Mouse (Mus musculus) stomach, embryonic 15.5 days (tissue): ENCODE measurements around the gene Klhdc3. TPM values are rescaled to one million over a fixed set of nuclear protein-coding genes. Genes with fewer than 3 reads are reported as not detected.

ENCODE experiments used
- ATAC-seq: fragments of 200-750 bp; cut with Nextera tagmentation; 2 replicates; pipeline ENCODE4 v1.8.0; 2017; ENCODE audit warnings: low read depth, moderate number of reproducible peaks, moderate TSS enrichment; ENCODE audit not compliant: insufficient read depth, low FRiP score
- H3K27ac ChIP-seq: fragments of 300-500 bp; sonication (generic); 2 replicates; pipeline ENCODE4 v1.5.1; 2015; ENCODE audit warnings: mild to moderate bottlenecking, inconsistent platforms
- H3K27me3 ChIP-seq: fragments of 300-500 bp; sonication (generic); replicated peaks from 2 replicates; pipeline ENCODE4 v1.6.1; 2015; ENCODE audit warnings: inconsistent platforms
- H3K36me3 ChIP-seq: fragments of 300-500 bp; sonication (generic); 2 replicates; pipeline ENCODE4 v1.6.1; 2015; ENCODE audit warnings: inconsistent platforms
- H3K4me1 ChIP-seq: fragments of 300-500 bp; sonication (generic); 2 replicates; pipeline ENCODE4 v1.6.1; 2015; ENCODE audit warnings: inconsistent platforms
- H3K4me2 ChIP-seq: fragments of 300-500 bp; sonication (generic); 2 replicates; pipeline ENCODE4 v1.6.1; 2015; ENCODE audit warnings: mild to moderate bottlenecking, inconsistent platforms
- H3K4me3 ChIP-seq: fragments of 300-500 bp; sonication (generic); replicated peaks from 2 replicates; pipeline ENCODE4 v1.5.1; 2015; ENCODE audit warnings: inconsistent platforms
- H3K9ac ChIP-seq: fragments of 300-500 bp; sonication (generic); 2 replicates; pipeline ENCODE4 v1.6.1; 2015; ENCODE audit warnings: inconsistent platforms
- H3K9me3 ChIP-seq: fragments of 300-500 bp; sonication (generic); 2 replicates; pipeline ENCODE4 v1.6.1; 2016; ENCODE audit warnings: inconsistent platforms
- WGBS: fragments of 180-500 bp; shearing (Covaris S2); methylation state at CpG from one replicate; pipeline ENCODE4 v1.1.7; 2015; 5-methylcytosine and 5-hydroxymethylcytosine counted together
- polyA plus RNA-seq: library from polyadenylated mRNA; unstranded; fragments of >200 nt; fragmentation: Nextera tagmentation; extraction: Ambion mirVana; gene quantifications from 2 replicates; pipeline ENCODE4 v1.2.1, GENCODE M21; 2015

Klhdc3 gene
- polyA plus RNA-seq, 1 experiment from 2014 or later, result 102 TPM

DNA sequence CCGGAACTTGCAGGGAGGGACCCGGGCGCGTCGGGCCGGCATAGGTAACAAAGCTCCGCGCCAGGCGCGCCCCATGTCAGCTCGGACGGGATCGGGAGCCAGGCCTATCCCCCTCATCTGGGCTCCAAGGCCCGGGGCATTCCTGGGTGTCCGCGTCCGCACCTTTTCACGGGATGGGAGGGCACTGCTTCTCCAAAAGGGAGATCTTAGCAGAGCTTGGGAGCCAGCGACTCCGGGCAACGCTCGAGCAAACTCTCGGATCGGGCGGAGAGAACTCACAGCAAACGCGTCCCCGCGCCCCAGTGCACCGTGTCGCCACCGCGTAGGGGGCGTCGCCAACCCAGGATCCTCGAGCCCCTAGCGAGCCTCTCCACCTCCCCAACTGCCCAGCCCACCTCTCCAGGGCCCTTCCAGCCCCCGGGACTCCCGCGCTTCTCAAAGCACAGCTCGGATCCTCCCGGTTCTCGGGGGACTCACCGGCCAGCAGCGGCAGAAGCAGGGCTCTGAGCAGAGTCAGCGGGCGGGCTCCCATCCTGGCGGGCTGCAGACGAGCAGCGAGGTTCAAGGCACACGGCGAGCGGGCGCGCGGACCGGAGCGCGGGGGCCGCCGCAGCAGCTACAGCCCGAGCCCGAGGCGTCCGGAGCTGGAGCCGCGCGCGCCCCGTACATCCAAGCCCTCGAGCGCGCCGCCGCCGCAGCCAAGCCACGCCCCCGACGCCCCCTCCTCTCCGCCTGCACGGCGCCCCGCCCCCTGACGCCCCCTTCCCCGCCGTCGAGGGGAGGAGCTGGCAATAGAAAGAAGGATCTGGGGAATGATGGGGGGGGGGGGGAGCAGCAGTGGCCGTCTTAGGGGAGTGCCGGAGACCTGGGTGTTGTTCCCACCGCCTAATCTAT, 51.7 kb downstream of the Klhdc3 start, which contains the start of gene Ptk7:
TSS of gene Ptk7 (minus strand) at position 714 of the 894 bp plus-strand sequence.
- Histone ChIP-seq H3K27me3 (no peaks in the 10 kb centered on the region), H3K9ac (peak within 1 kb of the TSS; percentile 97), H3K36me3 (peaks cover 11% of the 10 kb centered on the region), H3K4me1 (peaks cover 55% of the 10 kb centered on the region), H3K4me3 (peak within 1 kb of the TSS; percentile 89), H3K27ac (peak within 1 kb of the TSS; percentile 96), H3K9me3 (no peaks in the 10 kb centered on the region), H3K4me2 (peak within 1 kb of the TSS; percentile 71)
- peak; percentile 61 for ATAC-seq
- under 1% methylated on average over 79 of the region's 90 CpGs for WGBS

- WGBS, result under 1% methylated on average over 13 of the region's 13 CpGs
- Histone ChIP-seq H3K4me2 (peak overlapping the region; percentile 71), H3K27me3 (no peaks in the 10 kb centered on the region), H3K9ac (peak overlapping the region; percentile 97), H3K9me3 (no peaks in the 10 kb centered on the region), H3K36me3 (peaks cover 5% of the 10 kb centered on the region), H3K27ac (peak overlapping the region; percentile 96), H3K4me1 (peaks cover 60% of the 10 kb centered on the region), H3K4me3 (peak overlapping the region; percentile 89)
- ATAC-seq, result no peak
These were observed 52.3 kb downstream of the Klhdc3 start for GRCm38 (mm10) chr17:46628471-46628790.

- WGBS, result 30% methylated on average over 6 of the region's 6 CpGs
- Histone ChIP-seq H3K36me3 (peaks cover 4% of the 10 kb centered on the region; the same call in 1 of the 2 replicates), H3K4me1 (peaks cover 69% of the 10 kb centered on the region), H3K4me3 (peak overlapping the region; percentile 89), H3K4me2 (peak overlapping the region; percentile 71), H3K27ac (peak overlapping the region; percentile 96; the same call in 1 of the 2 replicates), H3K9ac (peak overlapping the region; percentile 97; the same call in 1 of the 2 replicates), H3K9me3 (no peaks in the 10 kb centered on the region), H3K27me3 (no peaks in the 10 kb centered on the region)
- no peak for ATAC-seq
These were observed 53.3 kb downstream of the Klhdc3 start for GRCm38 (mm10) chr17:46627409-46627808.

DNA sequence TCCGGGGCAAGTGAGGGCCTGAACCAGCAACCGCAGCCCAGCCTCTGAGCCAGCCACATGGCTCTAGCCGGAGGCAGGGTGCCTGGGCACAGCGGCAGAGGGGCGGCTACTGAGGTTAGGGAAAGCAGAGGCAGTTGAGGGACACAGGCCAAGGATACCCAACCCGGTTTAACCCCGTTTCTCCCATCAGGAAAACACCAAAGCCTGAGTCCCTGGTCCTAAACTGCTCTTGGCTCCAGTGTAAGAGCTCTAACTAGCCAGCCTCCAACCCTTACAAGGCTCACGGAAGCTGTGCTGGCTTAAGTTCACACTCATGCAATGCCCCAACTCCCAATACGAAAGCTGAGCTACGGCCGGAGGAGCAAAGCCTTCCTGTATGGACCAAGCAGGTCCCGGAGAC, 56.1 kb downstream of the Klhdc3 start:
- Histone ChIP-seq H3K9ac (no peak overlapping the region), H3K4me3 (no peak overlapping the region), H3K9me3 (no peaks in the 10 kb centered on the region), H3K27me3 (no peaks in the 10 kb centered on the region), H3K4me2 (peak overlapping the region; percentile 25), H3K27ac (peak overlapping the region; percentile 74), H3K36me3 (no peaks in the 10 kb centered on the region), H3K4me1 (peaks cover 75% of the 10 kb centered on the region)
- 59% methylated on average over 12 of the region's 12 CpGs for WGBS
- ATAC-seq, result no peak

Other genes with a start within 250 kb of the Klhdc3 start
- gene Slc22a7, start 242.5 kb downstream of the Klhdc3 start, polyA plus RNA-seq, result not detected in 2 replicates
- 0.27 and 0.31 TPM in 2 replicates for gene Ttbk1, start 193.2 kb downstream of the Klhdc3 start, polyA plus RNA-seq
- gene Dnph1, start 184.2 kb downstream of the Klhdc3 start, polyA plus RNA-seq, result 47.7 and 49.7 TPM in 2 replicates
- gene Cul9, start 134.5 kb downstream of the Klhdc3 start, polyA plus RNA-seq, result 3.2 and 4.6 TPM in 2 replicates
- gene Srf, start 124.7 kb downstream of the Klhdc3 start, polyA plus RNA-seq, result 8.7 and 9.4 TPM in 2 replicates
- 87.6 and 89.8 TPM in 2 replicates for gene Ptk7, start 51.4 kb downstream of the Klhdc3 start, polyA plus RNA-seq
- 38.4 and 41.4 TPM in 2 replicates for gene Klc4, start 34.9 kb downstream of the Klhdc3 start, polyA plus RNA-seq
- 112 and 126 TPM in 2 replicates for gene Mrpl2, start 34.7 kb downstream of the Klhdc3 start, polyA plus RNA-seq
- 42.9 and 49.5 TPM in 2 replicates for gene Cul7, start 30.6 kb downstream of the Klhdc3 start, polyA plus RNA-seq
- 53.2 and 57.2 TPM in 2 replicates for gene Rrp36, start 6.6 kb downstream of the Klhdc3 start, polyA plus RNA-seq
- 145 and 153 TPM in 2 replicates for gene Mea1, start 2.1 kb downstream of the Klhdc3 start, polyA plus RNA-seq
- 72.8 and 86.7 TPM in 2 replicates for gene Ppp2r5d, start 24.2 kb upstream of the Klhdc3 start, polyA plus RNA-seq
- 24.9 and 27.1 TPM in 2 replicates for gene Pex6, start 30.5 kb upstream of the Klhdc3 start, polyA plus RNA-seq
- gene Gnmt, start 48.3 kb upstream of the Klhdc3 start, polyA plus RNA-seq, result 12.5 and 15.0 TPM in 2 replicates
- 79.0 and 79.3 TPM in 2 replicates for gene Cnpy3, start 71.3 kb upstream of the Klhdc3 start, polyA plus RNA-seq
- 0.37 and 0.57 TPM in 2 replicates for gene Ptcra, start 82.8 kb upstream of the Klhdc3 start, polyA plus RNA-seq
- 76.0 and 89.3 TPM in 2 replicates for gene 2310039H08Rik, start 91.7 kb upstream of the Klhdc3 start, polyA plus RNA-seq
- 145 and 155 TPM in 2 replicates for gene Rpl7l1, start 101.8 kb upstream of the Klhdc3 start, polyA plus RNA-seq
- gene Bicral, start 177.6 kb upstream of the Klhdc3 start, polyA plus RNA-seq, result 4.6 and 5.6 TPM in 2 replicates
- 54.8 and 63.0 TPM in 2 replicates for gene Tbcc, start 209.8 kb upstream of the Klhdc3 start, polyA plus RNA-seq
- gene Prph2, start 229.5 kb upstream of the Klhdc3 start, polyA plus RNA-seq, result not detected in 2 replicates